Mouse (Mus musculus) thymus, postnatal 36 days (tissue): ENCODE data around the gene Rnf121.

Source experiments
- DNase-seq, 2 experiments: peaks; one replicate each; pipeline ENCODE4 v3.0.0; 2022; ENCODE audit warnings: mixed read lengths in 2 of 2

The Rnf121 gene

GRCm38 (mm10) chr7:101998194-101998927 lies 66.9 kb downstream of the Rnf121 start:
- DNase-seq, result peak; percentile 72 to 75

GRCm38 (mm10) chr7:101994241-101994640 lies 71.0 kb downstream of the Rnf121 start:
- DNase-seq, result no peak

GRCm38 (mm10) chr7:101985081-101985480 lies 80.2 kb downstream of the Rnf121 start:
- DNase-seq, result no peak

DNA sequence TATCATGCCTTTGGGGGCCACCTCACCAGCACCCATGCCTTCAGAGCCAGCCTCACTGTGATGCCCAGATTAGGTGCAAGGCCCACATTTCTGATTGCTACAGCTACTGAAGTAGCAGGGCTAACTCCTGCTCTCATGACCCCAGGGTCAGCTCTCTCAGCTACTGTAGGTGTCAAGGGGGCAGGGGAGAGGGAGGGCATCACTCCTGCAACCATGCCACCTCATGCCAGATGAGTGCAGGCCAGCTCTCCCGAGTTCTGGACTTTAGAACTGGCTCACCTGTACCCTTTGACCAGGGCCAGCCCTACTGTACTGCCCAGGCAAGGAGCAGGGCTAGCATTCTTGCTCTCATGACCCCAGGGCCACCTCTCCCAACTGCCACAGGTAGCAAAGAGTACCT lies 82.5 kb downstream of the Rnf121 start:
- DNase-seq, result no peak

DNA sequence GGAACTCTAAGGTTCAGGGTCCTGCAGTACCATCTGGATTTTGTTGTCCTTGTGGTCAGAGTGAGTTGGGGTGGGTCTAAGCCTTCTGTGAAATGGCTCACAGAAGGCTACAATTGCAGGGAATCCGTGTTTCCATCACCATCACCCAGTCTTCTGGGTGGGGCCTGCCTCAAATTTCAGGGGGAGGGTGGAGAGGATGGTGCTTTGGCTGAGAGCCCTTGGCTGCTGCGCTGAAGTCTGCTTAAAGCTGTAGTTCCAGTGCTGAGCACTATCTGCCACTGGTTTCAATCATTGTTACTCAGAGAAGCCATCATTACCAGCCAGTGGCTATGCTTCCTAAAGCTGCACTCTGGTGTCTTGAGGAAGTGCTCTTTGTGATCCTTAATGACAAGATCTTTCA lies 90.8 kb downstream of the Rnf121 start:
- DNase-seq, result no peak

DNA sequence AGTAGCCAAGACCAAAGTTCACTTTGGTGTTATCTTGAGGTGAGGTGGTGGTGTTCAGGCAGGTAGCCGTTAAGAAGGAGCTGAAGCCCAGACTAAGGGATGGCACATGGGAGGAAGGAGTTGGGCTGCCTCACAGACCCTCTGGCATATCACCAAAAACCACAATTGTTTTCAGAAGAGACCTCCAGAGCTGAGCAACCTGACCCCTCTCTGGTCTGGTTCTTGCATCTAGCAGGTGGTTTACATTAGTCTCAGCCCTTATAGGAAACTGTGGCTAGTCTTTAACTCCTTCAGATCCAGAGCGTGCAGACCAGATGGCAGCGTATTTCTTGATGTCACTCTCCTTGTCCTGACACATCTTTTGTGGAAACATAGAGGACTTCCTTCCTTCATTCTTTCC lies 91.5 kb downstream of the Rnf121 start:
- DNase-seq, result no peak

DNA sequence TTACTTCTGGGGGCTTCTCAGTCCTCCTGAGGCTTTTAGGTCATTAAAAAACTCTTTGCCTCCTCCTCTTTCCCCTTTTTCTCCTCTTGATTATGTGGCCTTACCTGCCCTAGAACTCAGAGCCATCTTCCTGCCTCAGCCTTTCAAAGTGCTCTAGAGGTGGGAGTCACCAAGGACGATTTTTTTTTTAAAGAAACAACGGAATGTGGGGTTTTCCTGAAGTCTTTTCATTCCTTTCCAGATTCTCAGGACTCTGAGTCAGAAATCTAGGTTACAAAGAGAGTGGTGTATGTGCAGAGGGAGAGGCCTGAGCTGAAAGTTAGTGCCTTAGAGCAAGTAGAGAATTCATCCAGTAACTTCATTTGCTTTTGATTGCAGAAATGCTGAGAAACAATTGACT lies 93.5 kb downstream of the Rnf121 start:
- no peak for DNase-seq

DNA sequence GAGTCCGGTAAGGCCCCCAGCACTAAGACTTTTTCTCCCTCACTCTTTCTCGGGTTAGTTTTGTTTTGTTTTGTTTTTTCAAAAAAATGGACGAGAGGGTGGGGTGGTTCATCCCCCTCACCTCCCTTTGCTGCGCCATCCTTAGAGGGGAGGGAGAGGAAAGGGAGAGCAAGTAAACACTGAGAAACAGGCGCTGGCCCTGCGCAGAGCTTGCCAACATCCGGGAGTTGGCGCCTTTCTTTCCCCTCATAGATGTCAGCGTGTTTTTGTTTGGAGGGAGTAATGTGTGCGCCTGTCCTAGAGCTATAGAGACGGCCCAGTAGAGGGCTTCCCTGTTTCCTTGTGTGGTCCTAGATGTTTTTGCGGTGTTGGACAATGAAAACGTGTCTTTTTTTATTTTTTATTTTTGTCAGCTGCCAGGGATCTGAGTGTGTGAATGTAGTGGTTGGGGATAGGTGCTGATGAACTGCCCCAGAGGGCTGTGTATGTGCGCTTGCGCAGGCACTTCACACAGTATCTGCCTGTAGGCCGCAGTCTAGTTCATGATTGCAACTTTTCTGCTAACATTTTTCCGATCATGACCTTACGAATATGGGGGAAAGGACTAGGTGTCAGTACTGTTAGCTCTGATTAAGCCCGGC lies 94.3 kb downstream of the Rnf121 start:
- DNase-seq, result peak; percentile 65 to 74

DNA sequence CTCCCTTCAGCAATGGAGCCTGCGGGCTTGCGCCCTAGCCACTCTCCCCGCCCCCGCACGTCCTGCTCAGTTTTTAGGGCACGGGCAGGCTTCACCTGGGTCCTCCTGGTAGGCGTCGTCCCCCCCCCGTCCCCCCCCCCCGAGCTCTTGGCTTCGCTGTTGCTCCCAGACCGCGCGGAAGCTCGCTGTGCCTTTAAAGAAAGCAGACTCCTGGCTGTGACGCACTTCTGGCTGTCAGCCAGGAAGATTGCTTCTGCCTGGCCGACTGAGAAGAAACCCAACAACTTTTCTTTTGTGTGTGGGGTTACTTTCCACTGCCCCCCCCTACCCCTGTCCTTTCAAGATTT lies 94.9 kb downstream of the Rnf121 start:
- peak; percentile 67 to 80 for DNase-seq

GRCm38 (mm10) chr7:101969694-101970428 lies 95.4 kb downstream of the Rnf121 start:
- DNase-seq, result peak; percentile 86 to 89
